Mouse (Mus musculus): ENCODE measurements around the gene Cd44.

Gene Cd44

DNA sequence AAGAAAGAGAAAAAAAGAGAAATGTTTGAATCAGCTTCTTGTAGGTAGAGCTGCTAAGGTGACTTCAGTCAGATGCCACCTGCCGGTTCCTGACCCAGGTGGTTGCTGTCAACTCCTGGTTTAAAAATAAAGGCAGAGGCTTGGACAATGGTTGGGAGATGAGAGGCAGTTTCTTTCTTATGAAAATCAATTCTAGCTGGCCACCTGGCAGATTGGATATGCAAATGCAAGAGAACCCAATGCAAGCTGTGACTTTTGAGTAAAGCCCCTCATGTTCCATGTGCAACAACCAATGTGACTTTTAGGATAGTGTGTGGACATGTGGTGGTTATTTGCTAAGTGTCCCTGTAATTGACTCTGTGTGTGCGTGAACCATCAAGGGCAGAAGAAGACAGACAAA, 33.0 kb downstream of the Cd44 start:
- no peak for DNase-seq (ENCODE audit: low spot score)

DNA sequence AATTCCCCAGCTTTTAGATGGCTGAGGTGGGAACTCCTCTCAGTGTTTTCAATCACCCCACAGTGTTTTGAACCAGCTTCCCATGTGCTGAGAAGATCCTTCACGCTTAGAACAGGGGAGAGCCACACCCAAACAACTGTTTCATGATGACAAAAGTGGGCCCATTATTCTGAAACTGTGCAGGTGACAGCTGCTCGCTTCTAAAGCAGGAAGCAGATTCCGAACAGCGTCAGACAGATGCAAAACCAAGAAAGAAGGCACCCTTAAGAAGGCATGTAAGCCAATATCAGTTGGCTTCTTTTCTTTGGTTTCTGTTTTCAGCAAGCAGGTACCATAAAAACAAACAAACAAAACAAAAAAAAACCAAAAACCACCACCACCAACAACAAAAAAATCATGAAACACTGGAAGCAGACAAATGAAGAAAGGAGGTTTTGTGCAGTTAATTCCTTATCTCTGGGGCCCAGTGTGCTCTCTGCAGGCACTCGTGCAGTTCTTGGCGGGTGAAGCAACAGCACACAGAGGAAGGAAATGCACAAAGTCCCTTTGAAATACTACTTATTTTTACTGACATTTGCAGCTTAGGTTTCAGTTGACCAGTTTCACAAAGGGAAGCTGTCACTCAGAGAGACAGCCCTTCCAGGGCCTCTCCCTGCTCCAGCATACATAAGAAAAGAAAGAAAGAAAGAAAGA, 33.9 kb downstream of the Cd44 start:
- DNase-seq (ENCODE audit: low spot score): no peak

DNA sequence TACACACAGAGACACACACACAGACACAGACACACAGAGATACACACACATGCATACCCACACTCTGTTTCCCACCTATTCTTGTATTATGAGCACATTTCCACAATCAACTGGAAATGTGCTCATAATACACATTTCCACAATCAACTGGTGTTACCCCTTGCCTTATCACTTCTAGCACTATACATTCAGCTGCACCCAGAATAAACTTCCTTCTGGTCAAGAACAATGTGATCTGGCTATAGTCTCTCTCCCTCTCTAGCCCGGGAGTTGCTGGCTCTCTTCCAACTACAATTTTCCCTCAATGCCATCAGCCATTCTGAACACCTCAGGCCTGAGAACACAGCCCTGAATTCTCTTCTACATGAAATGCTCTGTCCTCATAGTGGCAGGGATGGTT, 34.9 kb downstream of the Cd44 start:
- DNase-seq (ENCODE audit: low spot score): no peak

DNA sequence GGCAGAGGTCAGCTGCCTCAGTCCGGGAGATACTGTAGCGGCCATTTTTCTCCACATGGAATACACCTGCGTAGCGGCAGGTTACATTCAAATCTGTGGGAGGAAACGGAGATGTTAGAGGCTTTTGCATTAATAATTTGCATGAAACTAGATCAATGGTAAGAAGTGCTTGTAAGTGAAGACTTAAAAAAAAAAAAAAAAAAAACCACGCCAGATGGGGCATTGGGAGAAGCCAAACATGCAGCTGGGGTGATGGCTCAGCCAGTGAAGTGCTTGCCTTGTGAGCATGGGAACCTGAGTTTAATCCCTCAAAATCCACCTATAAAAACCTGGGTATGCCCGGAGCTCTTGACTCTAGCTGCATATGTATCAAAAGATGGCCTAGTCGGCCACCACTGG, 36.1 kb downstream of the Cd44 start:
- no peak for DNase-seq (ENCODE audit: low spot score)

DNA sequence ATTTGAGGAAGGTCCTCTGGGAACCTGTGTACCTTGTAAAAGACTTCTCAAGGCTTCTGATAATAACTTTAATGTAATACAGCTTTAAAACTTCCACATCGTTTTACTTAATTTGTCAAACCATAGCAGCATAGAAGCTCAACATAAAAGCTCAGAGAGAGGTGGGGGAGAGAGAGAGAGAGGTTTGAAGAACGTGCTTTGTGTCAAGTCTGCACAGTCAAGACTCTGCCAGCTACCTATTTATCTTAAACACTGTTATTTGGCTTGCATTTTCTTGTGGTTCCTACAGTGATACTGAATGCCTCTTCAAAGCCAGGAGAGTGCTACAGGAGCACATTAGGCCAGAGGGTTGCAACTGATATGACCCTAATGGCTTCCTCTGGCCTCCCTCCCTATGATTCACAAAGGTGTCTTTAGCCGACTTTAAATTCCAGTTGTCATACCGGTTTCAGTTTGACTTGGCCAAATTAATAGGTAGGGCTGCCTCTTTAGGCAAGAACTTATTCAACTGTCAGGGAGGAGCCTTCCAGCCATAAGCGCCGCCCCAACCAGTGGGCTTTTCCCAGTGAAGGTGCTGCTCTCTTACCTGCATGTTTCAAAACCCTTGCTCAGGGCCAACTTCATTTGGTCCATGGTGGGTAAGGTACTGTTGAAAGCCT, 36.6 kb downstream of the Cd44 start:
- no peak for DNase-seq (ENCODE audit: low spot score)

DNA sequence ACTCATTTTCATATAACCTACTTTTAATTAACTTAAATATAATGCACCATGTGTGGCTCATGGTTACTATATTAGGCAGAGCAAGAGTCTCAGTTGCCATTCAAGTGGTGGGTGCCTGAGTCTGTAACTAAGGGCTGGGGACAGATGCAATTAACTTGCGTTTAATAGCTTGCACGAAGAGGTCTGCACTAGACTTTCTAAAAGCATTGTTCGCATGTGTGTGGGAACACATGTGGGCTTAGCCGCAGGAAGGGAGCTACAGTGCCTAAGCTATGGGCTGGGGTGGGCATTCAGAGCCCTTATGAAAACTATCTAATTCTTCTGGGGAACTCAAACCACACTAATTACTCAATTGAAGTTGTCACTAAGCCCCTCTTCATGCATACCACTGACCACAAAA, 37.4 kb downstream of the Cd44 start:
- no peak for DNase-seq (ENCODE audit: low spot score)

DNA sequence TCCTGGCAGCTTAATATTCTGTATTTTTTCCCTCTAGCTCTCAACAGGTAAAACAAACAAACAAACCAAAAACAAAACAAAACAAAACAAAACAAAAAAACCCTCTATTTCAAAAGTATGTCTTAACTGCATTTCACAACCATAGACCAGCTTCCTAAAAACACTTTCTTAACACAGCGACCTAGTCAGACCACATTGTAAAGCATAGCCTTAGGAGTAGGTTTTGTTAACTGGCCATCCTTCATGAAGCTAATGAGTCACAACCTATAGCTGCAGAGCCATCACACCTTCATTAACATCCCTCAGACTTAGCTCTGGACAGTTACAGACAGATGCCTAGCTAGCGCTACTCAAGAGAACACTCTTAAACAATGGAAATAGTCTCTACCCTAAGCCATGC, 37.9 kb downstream of the Cd44 start:
- no peak for DNase-seq (ENCODE audit: low spot score)

DNA sequence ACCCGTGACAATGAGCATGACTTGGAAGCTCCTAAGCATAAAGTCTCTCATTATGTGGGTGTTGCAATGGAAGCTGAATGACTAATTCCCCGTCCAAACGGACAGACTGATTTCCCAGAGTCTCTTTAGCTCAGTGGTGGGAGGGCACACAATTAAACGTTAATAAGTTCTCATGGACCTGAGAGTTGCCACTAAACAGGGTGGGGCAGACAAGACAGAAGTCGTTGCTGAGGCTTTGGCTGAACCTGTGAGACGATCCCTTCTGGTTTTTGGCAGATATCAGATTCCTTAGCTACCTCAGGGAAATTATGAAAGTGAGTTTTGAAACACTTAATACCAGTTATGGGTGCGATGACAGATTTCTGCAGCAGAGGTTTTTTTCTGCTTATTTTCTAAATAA, 38.8 kb downstream of the Cd44 start:
- no peak for DNase-seq (ENCODE audit: low spot score)

DNA sequence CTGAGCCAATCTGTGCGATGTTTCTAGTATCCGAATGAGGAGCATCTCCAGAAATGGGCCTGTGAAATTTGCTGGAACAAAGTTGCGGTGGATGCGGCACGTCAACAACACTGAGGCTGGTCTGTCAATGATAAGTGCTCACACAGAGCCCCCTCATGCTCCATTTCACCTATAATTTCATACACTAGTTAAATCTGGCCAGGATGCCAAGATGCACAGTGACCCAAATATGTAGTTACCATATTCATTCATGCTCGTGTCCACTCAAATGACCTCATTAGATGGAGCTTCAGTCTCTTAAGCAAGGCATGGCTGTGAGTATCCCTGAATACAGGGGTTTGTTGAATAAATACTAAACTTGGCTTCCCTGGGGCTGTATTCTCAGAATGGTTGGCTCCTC, 43.2 kb downstream of the Cd44 start:
- DNase-seq (ENCODE audit: low spot score): no peak

DNA sequence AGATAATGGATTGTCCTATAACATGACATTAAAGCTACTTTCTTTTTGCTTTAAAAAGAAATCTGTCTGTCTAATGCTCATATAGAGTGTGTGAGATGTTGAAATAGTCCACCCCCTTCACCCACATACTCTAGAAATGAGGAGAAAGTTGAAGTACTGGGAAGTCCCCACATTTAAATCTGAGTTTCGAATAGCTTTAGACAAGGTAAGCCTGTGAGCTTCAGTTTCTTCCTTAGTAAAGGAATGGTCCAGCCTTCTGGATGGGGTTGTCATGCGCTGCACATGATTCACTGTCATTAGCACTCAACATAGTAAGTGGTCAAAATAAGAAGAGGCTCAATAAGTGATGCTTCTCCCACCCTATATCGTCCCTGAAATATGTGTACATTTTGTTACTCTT, 48.2 kb downstream of the Cd44 start:
- no peak for DNase-seq (ENCODE audit: low spot score)

DNA sequence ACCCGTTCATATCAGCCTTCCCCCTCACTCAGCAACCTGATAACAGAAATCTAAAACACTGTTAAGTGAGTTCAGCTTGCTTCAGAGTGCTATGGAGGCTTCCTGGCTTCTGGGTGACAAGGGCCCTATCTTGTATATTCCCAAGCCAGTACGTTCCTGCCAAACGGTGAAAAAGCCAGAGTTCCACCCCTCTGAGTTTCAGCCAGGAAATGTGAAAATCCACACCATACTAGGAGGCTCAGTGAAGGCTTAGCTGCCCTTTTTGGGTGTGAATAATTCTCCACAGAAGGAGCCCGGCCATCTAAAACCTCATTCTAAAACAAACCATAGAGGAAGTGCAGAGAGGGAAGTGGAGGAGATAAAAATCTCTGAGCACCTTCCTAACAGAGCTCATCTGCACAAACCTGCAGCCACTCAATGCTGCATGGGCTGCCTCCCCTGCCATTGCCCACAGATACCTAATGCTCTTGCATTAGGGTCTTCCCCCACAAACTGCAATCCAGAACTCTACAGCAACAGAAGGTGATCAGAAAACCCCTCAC, 49.5 kb downstream of the Cd44 start:
- no peak for DNase-seq (ENCODE audit: low spot score)

DNA sequence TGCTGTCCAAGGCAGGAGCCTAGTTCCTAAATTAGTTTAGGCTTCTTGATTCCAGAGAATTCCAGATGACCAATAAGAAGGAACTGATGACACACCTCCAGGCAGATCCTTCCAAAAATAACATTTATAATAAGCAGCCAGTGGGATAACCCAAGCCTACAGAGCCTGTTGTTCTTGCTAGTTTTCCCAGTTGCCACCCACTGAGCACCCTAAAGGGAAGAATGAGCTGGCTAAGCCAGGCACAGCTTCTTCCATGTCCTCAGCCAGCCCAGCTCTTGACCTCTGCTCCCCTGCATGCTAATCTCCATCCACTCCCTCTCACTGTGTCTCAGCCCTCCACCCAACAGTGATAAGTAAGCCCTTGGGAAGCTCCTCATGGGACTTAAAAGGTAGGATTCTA, 51.4 kb downstream of the Cd44 start:
- no peak for DNase-seq (ENCODE audit: low spot score)

DNA sequence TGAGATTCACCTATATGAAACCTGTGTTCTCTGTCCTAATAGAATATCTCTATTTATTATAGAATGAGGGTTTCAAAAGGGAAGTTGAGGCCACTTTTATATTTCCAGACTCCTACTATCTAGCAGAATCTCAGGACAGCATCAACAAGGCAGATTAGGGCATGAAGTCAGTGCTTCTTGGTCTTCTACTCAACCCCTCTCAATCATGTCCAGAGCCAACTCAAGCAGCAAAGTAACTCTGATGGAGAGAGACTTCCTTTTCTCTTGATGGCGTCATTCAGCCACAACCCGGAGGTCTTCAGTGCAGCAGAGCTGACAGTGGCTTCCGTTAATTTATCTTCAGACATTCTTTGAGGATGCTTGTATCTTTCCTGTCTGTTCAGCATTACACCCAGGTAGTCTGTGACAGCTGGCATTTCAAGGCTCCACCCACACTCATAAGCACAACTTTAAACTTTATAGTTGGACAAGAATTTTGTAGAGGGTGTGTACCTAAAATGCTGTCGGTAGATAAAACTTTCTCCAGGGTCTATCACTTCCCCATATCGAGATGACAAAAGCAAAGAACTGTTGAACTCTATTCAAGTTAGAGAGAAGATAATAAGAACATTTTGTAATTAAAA, 52.5 kb downstream of the Cd44 start:
- DNase-seq (ENCODE audit: low spot score): no peak

DNA sequence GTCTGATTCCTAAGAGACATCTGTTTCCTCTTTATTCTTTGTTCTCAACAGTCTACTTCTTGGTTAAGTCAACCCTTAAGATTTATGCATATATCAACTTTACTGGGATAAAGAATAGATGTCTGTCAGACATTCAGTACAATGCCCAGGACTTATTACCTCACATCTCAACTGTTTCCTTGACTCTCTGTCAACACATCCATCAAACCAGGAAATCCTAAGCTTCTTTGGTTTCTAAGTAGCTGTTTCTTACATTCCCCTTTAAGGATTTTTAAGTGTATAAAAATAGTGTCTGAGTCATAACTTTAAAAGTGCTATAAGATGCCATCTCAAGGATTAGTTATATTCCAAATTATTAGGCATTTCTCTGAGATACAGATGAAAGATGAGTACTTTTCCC, 60.2 kb downstream of the Cd44 start:
- DNase-seq (ENCODE audit: low spot score): no peak

DNA sequence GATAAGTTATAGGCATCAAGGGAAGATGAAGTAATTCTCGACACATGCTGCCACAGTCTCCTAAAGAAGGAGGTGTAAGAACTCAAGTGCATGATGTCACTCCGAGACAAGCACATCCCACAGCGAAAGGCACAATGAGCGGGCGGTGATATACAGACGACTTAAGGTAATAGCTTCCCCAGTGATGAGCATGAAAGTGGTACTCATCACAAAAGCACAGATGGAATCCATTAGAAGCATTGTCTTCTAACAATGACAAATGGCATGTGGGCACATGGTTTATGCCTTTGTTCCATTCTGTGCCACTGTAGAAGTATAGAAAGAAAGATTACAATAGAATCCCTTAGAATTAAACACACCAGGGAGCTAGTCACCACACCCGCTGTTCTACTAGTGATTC, 63.3 kb downstream of the Cd44 start:
- no peak for DNase-seq (ENCODE audit: low spot score)

DNA sequence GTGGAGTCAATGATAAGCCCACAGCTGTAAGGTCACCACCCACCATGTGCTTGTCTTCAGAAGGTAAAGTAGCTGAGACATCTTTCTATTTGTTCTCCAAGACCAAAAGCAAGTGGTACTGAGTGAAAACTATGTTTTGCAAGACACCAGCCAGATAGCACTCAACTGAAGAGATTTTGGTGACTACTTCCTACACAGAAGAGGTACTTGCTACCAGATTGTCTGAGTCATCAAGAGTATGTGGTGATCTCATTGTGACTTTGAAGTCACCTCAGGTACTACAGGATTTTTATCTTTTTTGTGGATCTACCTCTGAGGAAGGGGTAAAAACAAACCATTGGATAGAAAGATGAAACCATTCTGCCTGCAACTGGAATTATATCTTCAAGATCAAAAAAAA, 69.9 kb downstream of the Cd44 start:
- no peak for DNase-seq (ENCODE audit: low spot score)

DNA sequence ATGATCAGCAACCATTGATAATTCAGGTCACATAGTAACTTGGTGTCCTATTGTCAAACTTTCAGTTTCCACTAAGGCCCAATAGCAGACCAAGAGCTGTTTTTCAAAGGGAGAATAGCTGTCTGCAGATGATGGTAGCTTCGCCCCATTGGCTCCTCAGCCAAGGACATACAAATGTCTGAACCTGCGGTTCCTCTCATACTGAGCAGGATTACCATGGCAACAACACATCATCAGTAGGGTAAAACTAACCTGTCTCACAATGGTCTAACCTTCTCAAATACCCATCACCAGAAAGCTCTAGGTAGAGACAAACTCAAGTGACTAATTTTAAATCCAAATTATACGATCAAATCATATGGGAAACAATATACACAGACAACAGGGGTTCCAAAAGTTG, 72.3 kb downstream of the Cd44 start:
- DNase-seq (ENCODE audit: low spot score): peak; percentile 37

DNA sequence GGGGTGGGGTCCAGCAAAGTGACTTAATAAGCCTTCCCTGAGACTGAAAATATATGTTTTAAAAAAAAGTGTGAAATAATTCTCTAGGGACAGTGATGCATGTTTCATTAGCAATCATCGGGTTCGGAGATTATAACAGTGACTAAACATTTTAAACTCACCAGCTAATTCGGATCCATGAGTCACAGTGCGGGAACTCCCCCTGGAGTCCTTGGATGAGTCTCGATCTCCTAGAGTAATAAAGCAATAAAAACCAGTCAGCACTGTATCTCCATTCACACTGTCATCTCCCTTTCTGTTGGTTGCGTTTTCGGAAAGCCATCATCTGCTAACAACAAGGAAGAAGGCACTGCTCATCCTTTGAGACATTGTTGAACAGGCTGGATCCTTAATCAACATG, 73.1 kb downstream of the Cd44 start:
- DNase-seq (ENCODE audit: low spot score): no peak

DNA sequence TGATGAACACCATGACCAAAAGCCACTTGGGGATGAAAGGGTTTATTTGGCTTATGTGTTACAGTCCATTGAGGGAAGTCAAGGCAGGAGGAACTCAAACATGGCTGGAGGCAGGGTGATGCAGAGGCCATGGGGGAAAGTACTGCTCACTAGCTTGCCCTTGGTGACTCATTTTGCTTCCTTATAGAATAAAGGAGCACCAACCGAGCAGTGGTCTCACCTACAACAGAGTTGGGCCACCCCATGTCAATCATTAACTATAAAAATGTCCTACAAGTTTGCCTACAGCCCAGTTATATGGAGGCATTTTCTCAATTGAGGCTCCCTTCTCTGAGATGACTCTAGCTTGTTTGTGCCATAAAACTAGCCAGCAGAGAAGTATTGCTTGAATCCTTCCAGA, 73.6 kb downstream of the Cd44 start:
- DNase-seq (ENCODE audit: low spot score): no peak

DNA sequence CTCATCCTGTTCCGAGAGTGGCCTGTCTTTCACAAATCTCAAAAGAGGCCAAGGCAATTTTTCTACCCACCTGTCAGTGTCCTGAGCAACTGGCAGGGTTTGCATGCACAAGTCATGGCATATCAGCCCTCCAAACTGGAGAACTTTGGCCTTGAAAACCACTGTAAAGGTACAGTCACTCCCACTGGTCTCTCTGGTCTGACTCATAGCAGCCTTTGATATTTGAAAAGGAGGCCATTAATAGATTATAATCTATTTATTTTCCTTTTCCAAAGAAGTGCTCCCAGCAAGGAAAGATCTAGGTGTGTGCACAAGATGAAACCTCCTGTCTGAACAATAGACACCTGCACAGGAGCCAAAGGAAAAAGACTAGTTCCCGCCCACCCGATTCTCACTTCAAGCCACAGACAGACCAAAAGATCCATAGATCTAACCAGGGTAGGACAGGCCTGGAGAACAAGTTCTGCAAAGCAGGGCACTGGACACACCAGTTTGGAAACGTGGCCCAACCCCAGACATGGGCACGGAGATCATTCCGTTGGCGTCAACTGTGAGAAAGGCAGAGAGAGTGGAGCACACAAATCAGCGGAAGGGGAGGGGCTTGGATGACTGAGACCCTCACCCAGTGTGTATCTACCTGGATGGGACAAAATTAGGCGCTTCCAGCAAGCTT, 75.4 kb downstream of the Cd44 start:
- DNase-seq (ENCODE audit: low spot score): no peak

DNA sequence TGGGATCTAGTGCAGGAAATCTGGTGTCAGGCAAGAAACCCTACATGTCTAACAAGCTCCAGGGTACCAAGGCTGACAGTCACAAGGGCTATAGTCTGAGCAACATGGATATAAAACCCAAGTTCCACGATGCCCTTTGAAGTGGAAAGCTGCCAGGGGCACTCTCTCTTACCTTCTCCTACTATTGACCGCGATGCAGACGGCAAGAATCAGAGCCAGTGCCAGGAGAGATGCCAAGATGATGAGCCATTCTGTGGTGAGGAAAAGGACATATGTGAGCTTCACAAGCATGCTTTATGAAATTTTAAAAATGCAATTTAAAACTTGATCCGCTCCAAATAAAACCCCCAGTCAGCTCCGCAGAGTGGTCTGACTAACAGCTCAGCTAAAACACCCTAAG, 79.4 kb downstream of the Cd44 start:
- no peak for DNase-seq (ENCODE audit: low spot score)

DNA sequence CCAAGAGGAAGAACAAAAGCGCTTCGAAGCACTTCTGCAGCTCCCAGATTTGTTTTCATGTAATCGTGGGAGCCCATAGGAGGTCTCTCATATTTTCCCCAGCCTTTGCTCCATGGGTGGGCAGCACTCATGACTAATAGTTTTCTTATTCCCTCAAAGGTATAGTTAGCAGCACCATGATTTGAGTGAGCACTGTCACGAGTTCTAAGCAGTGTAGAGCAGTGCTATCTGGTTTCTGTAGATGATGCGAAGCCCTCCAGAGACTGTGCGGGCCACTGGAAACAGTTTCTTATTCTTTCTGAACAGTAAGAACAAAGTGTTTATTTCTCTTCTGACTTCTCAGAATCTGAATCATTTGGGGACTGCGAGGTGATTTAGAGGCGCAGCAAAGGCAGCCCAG, 80.7 kb downstream of the Cd44 start:
- DNase-seq (ENCODE audit: low spot score): no peak

DNA sequence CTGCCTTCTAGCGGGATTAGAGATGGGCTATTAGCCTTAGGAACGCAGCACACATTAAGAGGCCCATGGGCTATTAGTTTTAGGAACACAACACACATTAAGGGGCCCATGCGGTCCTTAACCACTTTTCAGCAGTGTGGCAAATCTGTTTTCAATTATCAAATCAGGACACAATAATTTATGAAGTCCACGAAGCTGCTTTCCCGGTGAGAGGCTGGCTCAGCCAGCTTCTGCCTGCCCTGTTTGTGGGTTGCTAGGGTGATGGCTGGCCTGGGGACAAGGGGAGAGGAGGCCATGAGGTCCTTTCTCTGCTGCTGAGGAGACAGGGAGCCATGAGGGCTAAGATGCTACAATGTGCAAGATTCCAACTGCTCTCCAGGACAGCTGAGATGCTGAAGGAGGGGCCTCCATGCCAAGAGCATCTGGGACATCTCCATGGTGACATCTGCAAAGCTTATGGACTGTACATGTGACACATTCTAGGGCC, 81.2 kb downstream of the Cd44 start:
- no peak for DNase-seq (ENCODE audit: low spot score)
